Mouse (Mus musculus): ENCODE results near the gene Zfp114. TPM values are rescaled to one million over a fixed set of nuclear protein-coding genes. Genes with fewer than 3 reads are reported as not detected.

Zfp114 gene
- total RNA-seq (2014; fragmentation: Nextera tagmentation), result 0.62 and 2.0 TPM in 2 replicates
- total RNA-seq (2017), result 2.4 and 3.5 TPM in 2 replicates

- ATAC-seq (replicated peaks; ENCODE audit: poor library complexity, severe bottlenecking), result peak; percentile 89
Observed at GRCm38 (mm10) chr7:24174618-24175336, at the start of gene Zfp114. Gene Zfp114 (plus strand): TSS chr7:24175060.

DNA sequence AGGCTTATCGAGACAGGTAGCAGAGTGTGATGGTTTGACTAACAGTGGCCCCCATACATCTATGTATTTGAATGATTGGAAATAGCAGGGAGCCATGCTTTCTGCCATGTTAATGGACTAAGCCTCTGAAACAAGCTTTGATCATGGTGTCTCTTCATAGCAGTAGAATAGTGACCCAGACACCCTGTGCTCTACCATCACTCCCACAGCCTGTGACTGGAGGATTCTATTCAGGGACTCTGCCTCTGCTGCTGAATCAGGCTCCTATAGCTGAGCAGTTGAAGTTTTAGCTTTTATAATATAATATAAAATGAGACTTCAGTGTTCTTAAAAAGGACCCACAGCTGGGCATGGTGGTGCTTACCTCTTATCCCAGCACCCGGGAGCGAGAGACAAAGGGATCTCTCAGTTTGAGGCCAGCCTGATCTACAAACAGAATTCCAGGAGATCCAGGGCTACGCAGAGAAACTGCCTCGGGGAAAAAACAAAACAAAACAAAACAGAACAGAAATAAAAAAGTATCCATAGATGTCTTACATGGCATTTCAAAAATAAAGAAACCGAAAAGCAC, 41.4 kb upstream of the Zfp114 start:
- 0 out of 2 replicates have a peak, but pooled peaks have one; percentile 1 for ATAC-seq (replicated peaks; ENCODE audit: poor library complexity, severe bottlenecking)

DNA sequence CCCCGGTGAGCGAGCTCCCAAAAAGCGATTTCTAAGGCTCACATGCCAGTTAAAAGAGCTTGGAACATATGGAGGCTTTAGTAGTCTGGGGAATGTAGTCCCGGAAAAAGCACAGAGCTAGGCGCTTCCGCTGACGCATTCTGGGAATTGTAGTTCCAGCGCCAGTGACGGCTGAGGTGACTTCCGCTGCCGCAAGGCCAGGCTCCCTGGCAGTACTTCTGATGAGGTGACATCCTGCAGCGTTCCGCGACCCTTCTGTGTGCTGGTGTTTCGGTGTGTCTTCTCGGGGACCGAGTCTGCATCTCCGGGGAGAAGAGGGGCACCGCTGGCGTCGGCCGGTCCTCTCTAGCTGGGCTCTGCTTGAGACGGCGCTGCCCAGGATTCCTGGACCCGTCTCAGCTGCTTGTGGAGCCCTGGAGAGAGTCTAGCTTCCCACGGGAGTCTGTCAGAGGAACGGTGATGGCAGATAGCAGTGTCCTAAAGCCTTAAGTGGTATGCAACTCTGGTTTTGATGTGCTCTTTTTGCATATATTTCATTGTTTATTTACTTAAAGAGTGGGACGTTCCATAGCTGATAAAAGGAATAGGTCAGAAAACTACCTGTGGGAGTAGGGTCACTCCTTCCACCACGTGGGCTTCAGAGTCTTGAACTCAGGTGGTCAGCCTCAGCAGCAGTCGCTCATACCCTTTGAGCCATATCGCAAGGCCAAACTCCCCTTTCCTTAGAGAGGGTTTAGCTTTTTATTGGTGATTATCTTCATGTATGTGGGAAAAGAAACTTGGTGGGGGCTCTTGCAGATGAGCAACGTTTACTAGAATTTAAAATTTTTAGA, 40.6 kb upstream of the Zfp114 start, which contains the start of gene Zfp235:
Gene Zfp235, plus strand, starts transcription at position 174 of the 833 bp plus-strand sequence.
- peak; percentile 100 for ATAC-seq (replicated peaks; ENCODE audit: poor library complexity, severe bottlenecking)

DNA sequence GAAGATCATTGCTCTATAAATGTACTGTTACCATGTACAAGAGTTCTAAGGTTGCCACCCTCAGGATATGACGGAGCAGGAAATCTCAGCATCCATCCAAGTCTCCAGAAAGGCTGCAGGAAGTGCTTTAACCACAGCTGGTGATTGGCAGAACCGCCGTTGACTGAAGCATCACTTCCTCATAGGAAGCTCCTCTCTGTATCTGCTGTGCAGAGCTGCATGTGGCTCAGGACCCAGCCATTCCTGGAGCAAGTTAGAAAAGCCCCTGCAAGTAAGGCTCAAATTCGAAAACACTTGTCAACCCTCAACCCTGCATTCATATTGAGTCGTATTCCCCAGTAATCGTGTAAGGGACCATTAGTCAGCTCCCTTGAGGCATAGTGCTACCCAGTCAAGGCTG, 32.3 kb upstream of the Zfp114 start:
- peak; percentile 98 for ATAC-seq (replicated peaks; ENCODE audit: poor library complexity, severe bottlenecking)

DNA sequence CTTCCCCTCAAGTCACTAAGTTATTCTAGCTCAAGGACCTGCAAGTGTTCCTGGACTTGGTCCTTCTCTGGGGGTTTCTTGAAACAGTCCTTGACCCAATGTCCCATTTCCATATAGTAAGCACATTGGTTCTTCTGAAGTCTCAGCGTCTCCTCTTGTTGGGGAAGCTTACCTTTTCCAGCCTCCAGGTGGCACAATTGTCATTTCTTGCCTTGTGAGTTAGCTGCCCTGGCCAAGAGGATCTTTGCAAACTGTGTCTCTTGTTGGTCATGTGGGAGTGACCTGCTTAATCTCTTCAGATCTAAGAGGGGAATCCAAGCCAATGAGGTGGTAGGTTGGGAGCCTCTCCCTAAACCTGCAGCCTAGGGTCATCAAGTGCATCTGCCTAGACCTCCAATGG, 21.6 kb upstream of the Zfp114 start:
- peak; percentile 90 for ATAC-seq (replicated peaks; ENCODE audit: poor library complexity, severe bottlenecking)

- ATAC-seq (replicated peaks; ENCODE audit: poor library complexity, severe bottlenecking), result no peak
Observed at GRCm38 (mm10) chr7:24172191-24172590, 2.7 kb upstream of the Zfp114 start.

DNA sequence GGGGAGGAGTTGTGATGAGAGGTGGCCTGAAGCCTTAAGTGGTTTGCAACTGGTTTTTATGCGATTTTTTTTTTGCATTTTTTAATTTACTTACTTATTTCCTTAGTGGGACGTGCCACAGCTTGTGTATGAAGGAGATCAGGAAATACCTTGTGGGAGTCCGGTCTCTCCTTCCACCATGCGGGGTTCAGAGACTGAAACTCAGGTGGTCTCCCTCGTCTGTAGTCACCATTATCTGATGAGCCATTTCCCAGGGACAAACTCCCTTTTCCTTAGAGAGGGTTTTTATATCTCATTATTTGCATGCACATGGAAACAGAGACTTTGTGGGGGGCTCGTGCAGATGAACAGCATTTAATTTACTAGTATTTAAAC, 464 bp downstream of the Zfp114 start:
- ATAC-seq (replicated peaks; ENCODE audit: poor library complexity, severe bottlenecking), result no peak

DNA sequence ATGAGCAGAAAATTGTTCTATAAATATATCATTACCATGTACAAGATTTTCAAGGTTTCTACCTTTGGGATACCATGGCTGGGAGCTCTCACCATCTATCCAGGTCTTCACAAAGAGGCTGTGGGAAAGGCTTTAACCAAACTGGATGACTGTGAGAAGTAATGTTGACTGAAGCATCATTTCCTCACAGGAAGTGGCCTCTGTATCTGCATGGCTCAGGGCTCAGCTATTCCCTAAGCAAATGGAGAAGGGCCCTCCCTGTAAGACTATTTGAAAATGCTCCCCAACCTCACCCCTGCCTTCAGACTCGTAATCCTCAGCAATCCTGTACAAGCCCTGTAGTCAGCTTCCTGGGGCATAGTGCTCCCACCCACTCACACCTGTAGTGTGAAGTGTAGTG, 12.8 kb downstream of the Zfp114 start:
- no peak for ATAC-seq (replicated peaks; ENCODE audit: poor library complexity, severe bottlenecking)

- peak; percentile 66 for ATAC-seq (replicated peaks; ENCODE audit: poor library complexity, severe bottlenecking)
Observed at GRCm38 (mm10) chr7:24188901-24189570, 14.2 kb downstream of the Zfp114 start.

DNA sequence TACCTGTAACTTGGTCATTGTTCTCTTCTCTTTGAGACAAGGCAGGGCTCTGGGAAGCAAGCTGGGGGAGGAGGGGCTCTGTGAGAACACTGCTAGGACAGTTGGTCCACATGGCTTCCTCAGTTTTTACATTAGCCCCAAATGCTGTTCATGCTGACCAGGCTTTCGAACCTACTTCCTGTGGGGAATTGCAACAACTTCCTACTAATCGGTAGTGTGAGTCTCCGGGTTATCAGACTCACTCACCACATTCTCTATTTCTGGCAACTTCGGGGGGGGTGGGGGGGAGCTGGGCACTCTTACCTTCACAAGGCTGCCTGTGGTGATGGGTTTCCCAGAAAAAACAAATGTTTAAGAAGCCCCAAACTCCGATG, 14.7 kb downstream of the Zfp114 start:
- peak; percentile 89 for ATAC-seq (replicated peaks; ENCODE audit: poor library complexity, severe bottlenecking)

DNA sequence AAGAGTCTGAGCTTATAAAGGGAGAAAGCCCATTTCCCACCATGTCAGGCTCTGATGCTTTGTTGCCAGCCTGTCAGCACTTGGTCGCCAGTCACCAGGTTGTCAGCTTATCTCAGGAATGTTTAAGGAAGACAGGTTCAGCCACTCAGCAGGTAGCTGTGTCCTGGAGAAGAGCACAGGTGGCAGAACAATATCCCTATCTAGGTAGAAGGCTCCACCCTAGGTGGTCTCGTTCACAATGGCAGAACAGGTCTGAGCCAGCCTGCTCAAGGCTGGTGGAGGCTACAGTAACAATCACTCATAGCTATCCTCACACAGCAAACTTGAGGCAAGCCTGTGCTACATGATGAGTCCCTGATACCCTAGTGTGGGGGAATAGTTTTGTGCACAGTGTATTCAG, 16.5 kb downstream of the Zfp114 start:
- ATAC-seq (replicated peaks; ENCODE audit: poor library complexity, severe bottlenecking), result no peak

DNA sequence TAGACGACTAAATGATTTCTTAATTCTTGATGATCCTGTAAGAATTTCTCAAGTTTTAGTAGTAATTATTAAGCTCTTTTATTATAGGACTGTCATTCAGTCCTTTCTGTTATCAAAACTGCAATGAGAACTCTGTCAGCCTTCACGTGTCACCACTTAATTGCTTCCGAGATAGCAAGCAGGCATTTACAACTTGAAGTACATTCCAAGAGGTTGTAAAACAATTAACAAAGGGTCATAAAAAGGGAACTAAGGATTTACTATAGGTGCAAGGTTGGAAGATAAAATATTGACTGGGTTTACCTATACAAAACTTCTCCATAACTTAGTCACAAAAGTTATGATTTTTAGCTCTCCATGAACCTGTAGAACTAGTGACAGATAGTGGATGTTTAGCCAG, 18.3 kb downstream of the Zfp114 start:
- no peak for ATAC-seq (replicated peaks; ENCODE audit: poor library complexity, severe bottlenecking)

GRCm38 (mm10) chr7:24196961-24197360, 22.1 kb downstream of the Zfp114 start:
- ATAC-seq (replicated peaks; ENCODE audit: poor library complexity, severe bottlenecking), result no peak

DNA sequence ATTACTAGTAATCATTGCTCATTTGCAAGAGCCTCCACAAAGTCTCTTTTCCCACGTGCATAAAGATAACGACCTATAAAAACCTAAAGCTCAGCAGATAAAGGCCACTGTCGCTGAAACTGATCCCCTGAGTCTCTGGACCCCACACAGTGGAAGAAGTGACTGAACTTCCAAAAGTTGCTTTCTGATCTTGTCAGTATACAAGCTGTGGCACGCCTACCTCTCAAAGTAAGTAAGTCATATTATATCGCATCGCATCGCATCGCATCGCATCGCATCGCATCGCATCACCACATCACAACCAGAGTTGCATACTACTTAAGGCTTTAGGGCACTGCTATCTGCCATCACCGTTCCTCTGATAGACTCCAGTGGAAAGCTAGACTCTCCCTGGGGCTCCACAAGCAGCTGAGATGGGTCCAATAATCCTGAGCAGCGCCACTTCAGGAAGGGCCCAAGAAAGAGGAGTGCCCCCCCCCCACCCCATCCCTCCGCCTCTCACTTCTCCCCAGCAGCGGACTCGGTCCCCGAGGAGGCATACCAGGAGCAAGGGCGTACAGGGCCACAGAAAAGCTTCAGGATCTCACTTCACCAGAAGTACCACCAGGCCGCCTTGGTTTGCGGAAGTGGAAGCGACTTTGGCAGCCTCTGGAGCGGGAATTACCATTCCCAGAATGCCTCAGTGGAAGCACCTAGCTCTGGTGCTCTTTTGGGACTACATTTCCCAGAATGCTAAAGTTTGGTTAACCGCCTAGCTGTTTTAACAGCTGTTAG, 32.8 kb downstream of the Zfp114 start:
- ATAC-seq (replicated peaks; ENCODE audit: poor library complexity, severe bottlenecking), result peak; percentile 99

GRCm38 (mm10) chr7:24208282-24208886, 33.5 kb downstream of the Zfp114 start:
- no peak for ATAC-seq (replicated peaks; ENCODE audit: poor library complexity, severe bottlenecking)

- ATAC-seq (replicated peaks; ENCODE audit: poor library complexity, severe bottlenecking), result no peak
Observed at GRCm38 (mm10) chr7:24210296-24210695, 35.4 kb downstream of the Zfp114 start.

DNA sequence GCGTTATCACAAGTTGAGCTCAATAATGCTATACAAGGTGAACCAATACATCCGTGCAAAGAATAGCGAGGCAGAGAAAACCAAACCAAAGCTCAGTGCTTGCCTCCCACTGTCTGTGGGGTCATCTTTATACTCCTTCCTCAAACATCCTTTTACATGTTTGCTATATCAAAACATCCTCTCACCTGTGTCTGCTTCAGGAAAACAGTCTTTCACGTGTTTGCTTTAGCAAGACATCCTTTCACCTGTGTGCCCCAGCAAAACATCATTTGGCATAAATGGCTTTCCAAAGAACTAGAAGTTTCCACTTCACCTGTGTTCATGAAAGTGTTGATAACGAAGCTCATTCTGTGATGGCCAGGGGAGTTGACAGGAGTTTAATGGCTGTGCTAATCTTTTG, 36.5 kb downstream of the Zfp114 start, which contains the start of gene Zfp111:
Gene Zfp111, minus strand, starts transcription at position 101 of the 400 bp plus-strand sequence.
- no peak for ATAC-seq (replicated peaks; ENCODE audit: poor library complexity, severe bottlenecking)
